Comparison of ENCODE assay signal across 8 mouse cellular contexts in genomic region chr7:119861335-119862091, GRCm38 (mm10). TPM values are rescaled to one million over a fixed set of nuclear protein-coding genes. Genes with fewer than 3 reads are reported as not detected.
DNase-seq lines count a peak whose midpoint lies in the region; ATAC-seq and TF ChIP-seq lines count a peak whose summit lies in the region.

No protein-coding gene starts in this region.

- no peaks in the 10 kb centered on the region for H3K9me3 ChIP-seq in embryonic facial prominence, embryonic 15.5 days (replicated peaks)
- H3K9me3 ChIP-seq in heart, embryonic 13.5 days, result no peaks in the 10 kb centered on the region
- H3K9me3 ChIP-seq in lung, embryonic 14.5 days (ENCODE audit: low read depth, low read length), result no peaks in the 10 kb centered on the region

- peak; percentile 48 to 54 for DNase-seq in CD8-positive naive resting alpha-beta T cell, adult 2 months (ENCODE audit: low read depth in 2 of 2, low spot score in 2 of 2)
- DNase-seq in adrenal gland, postnatal 25 days, result peak; percentile 46
- peak; percentile 82 for DNase-seq in kidney, postnatal 10 days
- DNase-seq in lung, embryonic 14.5 days, result peak; percentile 62
- peak; percentile 17 for DNase-seq in urinary bladder, postnatal 10 days (ENCODE audit: low spot score)

- H3K27ac ChIP-seq in embryonic facial prominence, embryonic 15.5 days (replicated peaks), result peak overlapping the region; percentile 88
- peak overlapping the region; percentile 77 for H3K27ac ChIP-seq in heart, embryonic 13.5 days (replicated peaks)
- peak overlapping the region; percentile 71 for H3K27ac ChIP-seq in lung, embryonic 14.5 days (ENCODE audit: low read depth)

- 0 out of 2 replicates have a peak overlapping the region, but pooled peaks have one; percentile 2 for H3K4me3 ChIP-seq in embryonic facial prominence, embryonic 15.5 days (replicated peaks)
- H3K4me3 ChIP-seq in heart, embryonic 13.5 days, result no peak overlapping the region
- H3K4me3 ChIP-seq in lung, embryonic 14.5 days (ENCODE audit: low read depth, low read length), result no peak overlapping the region

- peak overlapping the region; percentile 19; the same call in 1 of the 2 replicates for H3K4me2 ChIP-seq in embryonic facial prominence, embryonic 15.5 days (replicated peaks)
- peak overlapping the region; percentile 22; the same call in 1 of the 2 replicates for H3K4me2 ChIP-seq in heart, embryonic 13.5 days
- no peak overlapping the region for H3K4me2 ChIP-seq in lung, embryonic 14.5 days

- peaks cover 15% of the 10 kb centered on the region for H3K4me1 ChIP-seq in embryonic facial prominence, embryonic 15.5 days
- peaks cover 38% of the 10 kb centered on the region for H3K4me1 ChIP-seq in heart, embryonic 13.5 days
- no peaks in the 10 kb centered on the region for H3K4me1 ChIP-seq in lung, embryonic 14.5 days (ENCODE audit: insufficient read depth)

- TF ChIP-seq CTCF in lung, embryonic 14.5 days (IDR thresholded peaks at IDR 0.05; ENCODE audit: low read depth), result no peak

- H3K27me3 ChIP-seq in embryonic facial prominence, embryonic 15.5 days, result no peaks in the 10 kb centered on the region
- H3K27me3 ChIP-seq in heart, embryonic 13.5 days (replicated peaks), result no peaks in the 10 kb centered on the region
- H3K27me3 ChIP-seq in lung, embryonic 14.5 days (ENCODE audit: insufficient read depth, low read length), result no peaks in the 10 kb centered on the region

- H3K36me3 ChIP-seq in embryonic facial prominence, embryonic 15.5 days, result no peaks in the 10 kb centered on the region; the same call in 1 of the 2 replicates
- peaks cover 30% of the 10 kb centered on the region for H3K36me3 ChIP-seq in heart, embryonic 13.5 days
- peaks cover 27% of the 10 kb centered on the region for H3K36me3 ChIP-seq in lung, embryonic 14.5 days (ENCODE audit: insufficient read depth)

- 17% methylated on average over 6 of the region's 6 CpGs for WGBS in embryonic facial prominence, embryonic 15.5 days
- WGBS in heart, embryonic 13.5 days, result 37% methylated on average over 6 of the region's 6 CpGs
- 29% methylated on average over 6 of the region's 6 CpGs for WGBS in lung, embryonic 14.5 days

- peak; percentile 71 for ATAC-seq in embryonic facial prominence, embryonic 15.5 days (ENCODE audit: insufficient number of reproducible peaks, low FRiP score, low TSS enrichment, low read depth)
- peak; percentile 53 for ATAC-seq in heart, embryonic 13.5 days (ENCODE audit: extremely low read depth, insufficient number of reproducible peaks, low FRiP score, low TSS enrichment)
- peak; percentile 85 for ATAC-seq in lung, embryonic 14.5 days (ENCODE audit: insufficient read depth)
- peak; percentile 56 for ATAC-seq in neutrophil, adult 5-6 weeks (ENCODE audit: extremely low read depth, insufficient number of reproducible peaks, low FRiP score, poor library complexity, severe bottlenecking)

- 0 out of 2 replicates have a peak overlapping the region, but pooled peaks have one; percentile 4 for H3K9ac ChIP-seq in embryonic facial prominence, embryonic 15.5 days
- H3K9ac ChIP-seq in heart, embryonic 13.5 days, result peak overlapping the region; percentile 52; the same call in 1 of the 2 replicates
- H3K9ac ChIP-seq in lung, embryonic 14.5 days, result no peak overlapping the region

RNA-seq across cellular contexts. Expression of gene Lyrm1, which starts 34.1 kb away (rescaled TPM):
- 7.7 and 11.4 TPM in 2 replicates for total RNA-seq in adrenal gland, postnatal 25 days (2021)
- 11.4 and 11.7 TPM in 2 replicates for polyA plus RNA-seq in embryonic facial prominence, embryonic 15.5 days (2015; fragmentation: Nextera tagmentation; extraction: Ambion mirVana)
- 8.2 TPM in 2 replicates for polyA plus RNA-seq in heart, embryonic 13.5 days (2015; fragmentation: Nextera tagmentation; extraction: Ambion mirVana)
- 5.5 and 6.2 TPM in 2 replicates for polyA plus RNA-seq in lung, embryonic 14.5 days (2014; fragmentation: Nextera tagmentation; extraction: Ambion mirVana)
- 4.3 and 4.8 TPM in 2 replicates for total RNA-seq in neutrophil, adult 5-6 weeks (2017)

RNA-seq across cellular contexts. Expression of gene Dcun1d3, which starts 34.6 kb away (rescaled TPM):
- total RNA-seq in adrenal gland, postnatal 25 days (2021), result 27.5 and 28.3 TPM in 2 replicates
- polyA plus RNA-seq in embryonic facial prominence, embryonic 15.5 days (2015; fragmentation: Nextera tagmentation; extraction: Ambion mirVana), result 13.3 and 14.1 TPM in 2 replicates
- polyA plus RNA-seq in heart, embryonic 13.5 days (2015; fragmentation: Nextera tagmentation; extraction: Ambion mirVana), result 6.4 and 7.3 TPM in 2 replicates
- polyA plus RNA-seq in lung, embryonic 14.5 days (2014; fragmentation: Nextera tagmentation; extraction: Ambion mirVana), result 7.3 and 7.8 TPM in 2 replicates
- 16.2 and 20.5 TPM in 2 replicates for total RNA-seq in neutrophil, adult 5-6 weeks (2017)

Comparison
In these comparisons a context has a peak if more than half of its experiments do, and no peak if none do; other contexts are left out.
1. DNase-seq: peak in every context shown above with its lines; median percentile 82 in kidney, postnatal 10 days; 62 in lung, embryonic 14.5 days; 51 in CD8-positive naive resting alpha-beta T cell, adult 2 months; 46 in adrenal gland, postnatal 25 days; 17 in urinary bladder, postnatal 10 days.